Comparison of ENCODE assay signal across 46 mouse cellular contexts in genomic region chr3:17948299-17948698, GRCm38 (mm10). TPM values are rescaled to one million over a fixed set of nuclear protein-coding genes. Genes with fewer than 3 reads are reported as not detected.
"Had no signal": no experiment of that assay in that cellular context is flagged by ENCODE, and none has a peak within 500 bp of the region (broad histone marks: within the 10 kb centered on the region; RNA-seq: fewer than 3 reads in every experiment).

Gene Cypt12, plus strand, starts transcription at chr3:17948410.

- ATAC-seq: liver, embryonic 12.5 days; liver, postnatal 0 days; lung, postnatal 0 days; midbrain, embryonic 13.5 days; midbrain, embryonic 15.5 days; midbrain, embryonic 16.5 days had no signal

- DNase-seq: left cerebral cortex, postnatal 4 days; liver; liver, embryonic 13.5 days; liver, postnatal 0 days; lung, adult 18-20 months; lung, adult 2 months; lung, embryonic 14.5 days; lung, postnatal 10 days; lung, postnatal 14 days; lung, postnatal 36 days; lung, postnatal 4 days; midbrain, embryonic 14.5 days had no signal

- H3K4me1 ChIP-seq: limb, embryonic 10.5 days; limb, embryonic 12.5 days; limb, embryonic 13.5 days; limb, embryonic 15.5 days; liver, embryonic 12.5 days; liver, embryonic 13.5 days; liver, embryonic 15.5 days; lung, embryonic 15.5 days; megakaryocyte, embryonic 14.5 days; midbrain, embryonic 10.5 days; midbrain, embryonic 12.5 days; midbrain, embryonic 13.5 days; midbrain, embryonic 15.5 days had no signal

- H3K4me3 ChIP-seq: left cerebral cortex, adult 2 months; limb, embryonic 10.5 days; limb, embryonic 12.5 days; limb, embryonic 13.5 days; limb, embryonic 15.5 days; liver, embryonic 12.5 days; liver, embryonic 13.5 days; liver, embryonic 15.5 days; lung, embryonic 15.5 days; megakaryocyte, embryonic 14.5 days; midbrain, embryonic 10.5 days; midbrain, embryonic 12.5 days; midbrain, embryonic 13.5 days; midbrain, embryonic 15.5 days; myocyte had no signal

- H3K36me3 ChIP-seq: limb, embryonic 10.5 days; limb, embryonic 12.5 days; limb, embryonic 13.5 days; limb, embryonic 15.5 days; liver, embryonic 12.5 days; liver, embryonic 13.5 days; liver, embryonic 15.5 days; lung, embryonic 15.5 days; midbrain, embryonic 10.5 days; midbrain, embryonic 12.5 days; midbrain, embryonic 13.5 days; midbrain, embryonic 15.5 days had no signal

- H3K27me3 ChIP-seq: limb, embryonic 12.5 days; limb, embryonic 13.5 days; limb, embryonic 15.5 days; liver, embryonic 12.5 days; liver, embryonic 13.5 days; liver, embryonic 15.5 days; lung, embryonic 15.5 days; megakaryocyte, embryonic 14.5 days; midbrain, embryonic 12.5 days; midbrain, embryonic 13.5 days; midbrain, embryonic 15.5 days had no signal

- H3K9me3 ChIP-seq: limb, embryonic 10.5 days; limb, embryonic 12.5 days; limb, embryonic 13.5 days; limb, embryonic 15.5 days; liver, embryonic 12.5 days; liver, embryonic 15.5 days; lung, embryonic 15.5 days; midbrain, embryonic 10.5 days; midbrain, embryonic 12.5 days; midbrain, embryonic 13.5 days; midbrain, embryonic 15.5 days had no signal

- H3K27ac ChIP-seq: left cerebral cortex, adult 2 months; limb, embryonic 10.5 days; limb, embryonic 12.5 days; limb, embryonic 13.5 days; limb, embryonic 15.5 days; liver, embryonic 12.5 days; liver, embryonic 13.5 days; liver, embryonic 14.5 days; liver, embryonic 15.5 days; lung, embryonic 15.5 days; macrophage; midbrain, embryonic 10.5 days; midbrain, embryonic 12.5 days; midbrain, embryonic 13.5 days; midbrain, embryonic 15.5 days had no signal

RNA-seq across cellular contexts. Expression of gene Cypt12, which starts in this region (rescaled TPM):
- total RNA-seq: left cerebral cortex, adult 2 months; left cerebral cortex, adult 8-10 months; left cerebral cortex, postnatal 10 days; left cerebral cortex, postnatal 14 days; left cerebral cortex, postnatal 25 days; left cerebral cortex, postnatal 36 days; left cerebral cortex, postnatal 4 days; liver, adult 2 months; megakaryocyte progenitor cell, adult 5-6 weeks; megakaryocyte, adult 5-6 weeks; megakaryocyte-erythroid progenitor cell, adult 5-6 weeks; midbrain, postnatal 0 days had no signal
- polyA plus RNA-seq: limb, embryonic 10.5 days; limb, embryonic 11.5 days; limb, embryonic 12.5 days; limb, embryonic 13.5 days; limb, embryonic 14.5 days; limb, embryonic 15.5 days; liver, adult 2 months; liver, embryonic 11.5 days; liver, embryonic 12.5 days; liver, embryonic 13.5 days; liver, embryonic 14.5 days; liver, embryonic 15.5 days; liver, embryonic 16.5 days; liver, postnatal 0 days; lung, adult 2 months; lung, embryonic 14.5 days; lung, embryonic 15.5 days; lung, embryonic 16.5 days; lung, postnatal 0 days; macrophage; midbrain, embryonic 10.5 days; midbrain, embryonic 11.5 days; midbrain, embryonic 12.5 days; midbrain, embryonic 13.5 days; midbrain, embryonic 14.5 days; midbrain, embryonic 15.5 days; midbrain, embryonic 16.5 days; midbrain, postnatal 0 days; myocyte had no signal
